Mouse (Mus musculus): ENCODE results near the gene Alg14.
A peak's percentile ranks its signal among the peaks of the same experiment; 100 is the strongest.

Alg14 gene

DNA sequence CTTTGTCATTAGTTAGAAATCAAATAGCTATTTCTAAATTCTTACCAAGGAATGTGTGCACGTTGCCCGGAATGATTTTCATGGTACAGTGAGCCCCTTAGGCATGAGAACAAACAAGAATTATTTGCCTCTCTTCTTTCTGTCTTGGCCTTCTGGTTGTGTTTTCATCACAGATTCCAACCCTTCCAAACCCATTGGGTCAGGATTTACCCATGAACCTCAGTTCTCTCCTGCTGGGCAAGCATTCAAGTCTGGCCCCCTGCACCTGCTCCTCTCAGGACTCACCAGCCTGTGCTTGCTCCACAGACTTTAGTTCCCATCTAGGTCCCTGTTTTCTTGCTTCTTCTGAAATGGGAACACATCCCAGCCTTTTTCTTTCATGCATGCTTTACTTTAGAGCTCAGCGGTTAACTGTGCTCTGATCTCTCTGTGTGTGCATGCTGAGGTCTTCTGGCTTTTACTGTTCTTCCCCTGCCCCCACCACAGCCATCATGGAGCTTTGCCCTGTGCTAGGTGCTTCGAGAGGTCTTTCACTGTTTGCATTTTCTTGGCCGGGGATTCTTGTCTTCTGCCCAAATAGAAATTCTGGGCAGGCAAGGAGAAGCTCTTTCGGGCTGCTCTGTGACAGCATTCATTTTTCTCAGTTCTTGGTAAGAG lies 44.8 kb downstream of the Alg14 start:
- no peak for DNase-seq (ENCODE audit: low read depth, low spot score)

DNA sequence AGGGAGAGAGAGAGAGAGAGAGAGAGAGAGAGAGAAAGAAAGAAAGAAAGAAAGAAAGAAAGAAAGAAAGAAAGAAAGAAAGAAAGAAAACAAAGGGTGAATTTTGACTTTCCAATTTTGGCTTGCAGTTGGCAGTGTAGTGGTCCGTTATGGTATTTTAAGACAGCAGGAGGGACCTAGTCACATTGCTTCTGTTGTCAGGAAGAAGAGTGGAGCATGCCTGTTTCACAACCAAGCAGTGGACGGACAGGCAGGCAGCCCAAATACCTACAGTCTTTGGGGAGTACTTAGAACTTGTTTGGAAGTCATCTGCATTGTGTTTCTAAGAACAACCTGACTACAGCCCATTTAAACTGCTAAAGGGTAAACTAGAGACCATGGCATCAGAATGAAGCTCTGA lies 47.1 kb downstream of the Alg14 start:
- no peak for DNase-seq (ENCODE audit: low read depth, low spot score)

DNA sequence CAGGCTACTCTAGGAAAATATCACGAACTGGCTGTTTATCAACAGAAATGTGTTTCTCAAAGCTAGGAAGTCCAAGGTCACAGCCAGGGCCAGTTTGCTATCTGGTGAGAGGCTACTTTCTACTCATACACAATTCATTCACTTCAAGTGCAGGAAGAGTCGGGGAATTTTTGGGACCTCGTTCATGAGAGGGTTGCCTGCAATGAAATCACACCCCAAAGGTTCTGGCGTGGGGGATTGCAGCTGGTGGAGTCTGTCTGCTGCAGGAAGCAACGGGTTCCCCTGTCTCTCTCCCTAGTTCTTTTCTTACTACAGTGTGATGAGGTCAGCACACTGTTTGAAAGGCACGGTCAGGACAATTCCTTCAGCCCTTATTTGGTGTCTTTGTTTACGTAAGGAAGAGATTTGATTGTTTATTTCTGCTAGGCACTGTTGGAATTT lies 48.8 kb downstream of the Alg14 start:
- DNase-seq (ENCODE audit: low read depth, low spot score) = no peak

DNA sequence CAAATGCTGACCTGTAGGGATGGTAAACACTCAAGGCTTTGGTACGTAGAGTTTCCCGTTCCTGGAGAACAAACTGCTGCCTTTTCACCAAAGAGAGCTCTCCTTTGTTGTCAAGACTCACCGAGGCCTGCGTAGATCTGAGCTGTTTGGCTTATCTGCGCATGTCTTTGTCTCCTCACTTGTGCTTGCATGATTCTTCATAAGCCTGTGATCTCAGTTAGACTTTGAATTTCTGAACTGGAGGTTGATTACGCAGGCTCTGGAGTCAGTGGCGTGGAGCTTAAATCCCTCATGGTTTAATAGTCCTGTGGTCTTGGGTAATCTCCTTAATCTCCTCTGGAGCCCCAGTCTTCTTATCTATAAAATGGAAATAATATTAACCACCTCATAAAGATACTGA lies 51.7 kb downstream of the Alg14 start:
- DNase-seq (ENCODE audit: low read depth, low spot score) = peak; percentile 43

DNA sequence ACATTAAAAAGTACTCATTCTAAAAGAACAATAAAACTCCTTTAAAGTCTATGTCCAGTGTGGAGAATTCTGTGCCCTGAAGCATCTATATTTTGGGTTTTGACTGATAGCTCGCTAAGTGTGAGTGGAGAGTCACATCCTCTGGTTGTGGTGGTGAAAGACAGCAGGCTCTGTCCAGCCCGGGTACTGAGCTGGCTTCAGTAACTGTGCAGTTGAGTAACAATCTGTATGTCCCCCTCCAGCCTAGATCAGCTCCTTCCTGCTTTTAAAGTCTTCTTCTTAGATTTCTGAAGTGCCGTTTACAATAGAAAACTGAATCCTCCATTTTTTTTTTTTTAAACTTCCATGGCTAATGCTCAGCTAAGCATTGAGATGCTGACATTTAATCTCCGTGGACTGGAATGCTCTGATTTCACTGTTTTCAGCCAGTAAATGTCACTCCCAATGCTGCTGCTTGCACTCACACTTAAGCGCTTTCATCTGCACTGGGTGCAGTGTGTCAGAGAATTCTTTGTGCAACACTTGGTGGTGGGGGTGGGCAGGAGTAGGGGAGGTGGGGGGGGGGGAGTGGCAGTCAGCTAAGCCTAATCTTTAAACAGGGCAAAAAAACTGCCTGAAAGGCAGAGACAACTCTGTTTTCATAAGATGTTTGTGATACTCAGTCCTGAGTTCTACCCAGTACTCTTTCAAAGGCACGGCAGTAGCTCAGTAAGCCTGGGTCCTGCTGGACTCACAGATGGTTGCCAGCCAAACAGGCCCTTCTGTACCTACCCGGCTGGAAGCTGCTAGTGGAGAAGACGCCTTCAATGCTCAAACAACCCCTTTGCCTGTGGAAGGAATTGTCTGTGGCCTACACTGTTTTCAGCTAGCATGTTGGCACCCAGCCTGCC lies 52.7 kb downstream of the Alg14 start:
- no peak for DNase-seq (ENCODE audit: low read depth, low spot score)

DNA sequence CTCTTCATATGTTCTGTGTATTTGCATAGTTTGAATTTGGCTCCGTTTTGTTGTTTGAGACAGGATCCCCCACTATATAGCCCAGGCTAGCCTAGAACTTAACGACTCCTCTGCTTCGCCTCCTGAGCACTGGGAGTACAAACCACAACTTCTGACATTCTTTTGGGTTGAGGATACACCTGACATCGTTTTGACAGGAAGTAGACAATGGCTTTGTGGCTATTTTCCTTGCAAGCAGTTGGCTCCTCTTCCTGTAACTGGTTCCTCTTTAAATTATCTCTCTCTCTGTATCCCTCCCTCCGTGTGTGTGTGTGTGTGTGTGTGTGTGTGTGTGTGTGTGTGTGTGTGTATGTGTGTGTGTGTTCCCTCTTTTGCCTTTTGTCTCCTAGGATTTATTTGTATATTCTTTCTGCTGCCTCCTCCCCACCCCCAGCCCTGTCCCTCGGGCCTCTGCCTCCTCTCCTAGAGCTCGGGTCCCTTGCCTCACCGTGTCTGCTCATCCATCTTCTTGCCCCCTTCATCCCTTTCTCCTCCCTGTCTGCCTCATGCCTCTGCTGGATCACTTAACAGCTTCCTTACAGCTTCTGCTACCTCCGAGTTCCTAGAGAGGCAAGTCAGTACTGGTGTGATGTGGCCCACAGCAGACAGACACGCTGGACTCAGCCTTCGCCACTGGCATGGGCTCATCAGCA lies 53.5 kb downstream of the Alg14 start:
- DNase-seq (ENCODE audit: low read depth, low spot score) = peak; percentile 35

DNA sequence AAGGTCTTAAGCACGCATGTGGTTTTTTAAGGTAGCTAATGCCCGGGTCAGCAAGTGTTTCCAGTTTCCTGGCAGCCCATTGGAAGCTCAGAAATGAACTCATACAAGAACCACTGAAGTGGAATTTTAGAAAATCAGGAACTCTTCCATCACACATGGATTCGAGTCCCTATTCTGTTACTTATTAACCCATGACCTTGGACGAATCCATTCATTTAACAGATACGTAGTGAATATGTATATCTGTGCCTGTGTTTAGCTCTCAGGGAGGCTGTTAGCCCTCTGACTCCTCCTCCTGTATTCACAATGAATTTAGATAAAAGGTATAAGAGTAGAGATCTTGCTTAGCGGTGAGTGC lies 54.0 kb downstream of the Alg14 start:
- no peak for DNase-seq (ENCODE audit: low read depth, low spot score)

DNA sequence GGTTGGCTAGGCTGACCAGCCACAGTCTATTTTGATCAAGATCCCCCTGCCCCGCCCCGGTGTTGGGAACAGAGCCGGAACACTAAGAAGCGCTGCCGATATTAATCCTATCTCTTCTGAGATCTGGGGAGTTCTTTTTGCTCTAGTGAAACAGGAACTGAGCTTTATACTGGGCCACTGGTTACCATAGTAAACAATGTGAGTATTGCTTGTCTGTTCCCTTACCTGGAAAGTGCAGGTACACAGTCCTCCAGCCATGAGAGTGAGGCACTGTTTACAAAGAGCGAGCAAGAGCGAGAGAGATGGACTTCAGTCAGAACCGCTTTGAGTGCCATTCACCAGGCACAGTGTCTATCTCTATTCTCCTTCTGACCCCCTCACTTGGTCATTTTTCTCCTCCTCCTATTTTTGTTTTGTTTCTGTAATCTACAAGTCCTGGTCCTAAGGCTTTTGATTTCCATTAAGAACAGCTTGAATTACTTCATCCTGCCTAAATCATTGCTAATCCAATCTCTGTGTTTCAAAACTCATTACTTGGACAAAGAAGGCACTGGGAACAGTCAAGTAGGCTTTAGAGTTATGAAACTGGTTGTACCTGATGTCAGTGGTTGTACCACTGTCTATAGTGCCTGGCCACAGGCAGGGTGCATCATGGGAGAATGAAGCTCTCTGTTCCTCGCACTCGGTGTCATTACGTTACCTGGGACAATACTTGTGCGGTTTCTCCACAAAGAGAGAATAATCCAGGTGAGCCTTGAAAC lies 55.1 kb downstream of the Alg14 start:
- no peak for DNase-seq (ENCODE audit: low read depth, low spot score)

DNA sequence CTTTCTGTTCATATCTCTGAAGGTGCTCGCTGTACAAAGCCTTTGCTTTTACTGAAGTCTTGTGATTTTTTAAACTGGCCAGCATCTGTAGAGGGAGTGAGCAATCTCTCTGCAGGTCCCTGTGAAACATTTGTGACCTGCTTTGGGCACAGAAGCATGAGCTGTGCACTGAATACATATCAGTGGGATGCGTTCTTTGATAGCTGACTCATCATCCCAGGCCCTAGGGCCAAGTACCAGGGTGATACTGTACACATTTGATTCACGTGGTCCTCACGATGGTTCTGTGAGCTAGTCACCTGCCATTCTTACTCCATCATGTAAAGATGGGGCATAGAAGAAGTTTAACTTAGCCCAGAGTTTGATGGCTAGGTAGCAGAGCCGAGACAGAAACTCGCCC lies 57.2 kb downstream of the Alg14 start:
- DNase-seq (ENCODE audit: low read depth, low spot score) = no peak

DNA sequence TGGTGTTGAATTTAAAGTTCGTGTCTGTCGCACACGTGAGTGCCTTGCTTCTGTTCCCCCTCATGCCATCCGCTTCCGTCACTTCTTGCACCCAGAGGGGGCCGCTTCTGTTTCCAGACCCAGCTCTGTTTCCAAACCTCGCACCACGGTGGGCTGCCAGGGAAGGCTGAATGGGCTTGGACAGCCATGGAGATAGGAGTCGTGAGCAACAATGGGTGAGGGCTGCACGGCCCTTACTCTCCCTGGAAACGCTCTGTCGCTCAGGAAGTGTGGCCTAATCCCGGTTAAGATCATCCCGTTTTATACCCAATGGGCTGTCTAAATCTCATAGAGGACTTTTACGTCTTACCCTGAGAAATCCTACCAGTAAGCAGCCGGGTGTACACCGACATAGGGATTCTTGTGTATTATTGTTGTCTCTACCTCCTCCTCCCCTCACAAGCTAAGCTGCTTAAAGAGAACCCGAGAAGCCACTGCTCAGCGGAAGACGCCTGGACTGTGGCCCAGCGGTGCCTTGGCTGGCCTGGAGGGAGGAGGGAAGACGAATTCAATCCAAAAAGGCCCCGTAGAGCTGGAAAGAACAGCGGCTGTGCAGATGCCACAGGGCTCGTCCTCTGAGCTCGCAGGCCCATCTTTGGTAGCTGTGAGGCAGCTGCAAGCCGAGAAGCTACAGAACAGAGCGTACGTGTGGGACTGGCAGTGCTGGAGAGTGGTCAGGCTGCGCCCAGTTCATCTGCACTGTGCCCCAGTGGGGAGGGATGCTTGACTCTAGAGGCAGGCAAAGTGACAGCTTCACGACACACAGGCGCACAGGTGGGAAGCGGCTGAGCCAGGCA lies 58.0 kb downstream of the Alg14 start:
- DNase-seq (ENCODE audit: low read depth, low spot score) = no peak

DNA sequence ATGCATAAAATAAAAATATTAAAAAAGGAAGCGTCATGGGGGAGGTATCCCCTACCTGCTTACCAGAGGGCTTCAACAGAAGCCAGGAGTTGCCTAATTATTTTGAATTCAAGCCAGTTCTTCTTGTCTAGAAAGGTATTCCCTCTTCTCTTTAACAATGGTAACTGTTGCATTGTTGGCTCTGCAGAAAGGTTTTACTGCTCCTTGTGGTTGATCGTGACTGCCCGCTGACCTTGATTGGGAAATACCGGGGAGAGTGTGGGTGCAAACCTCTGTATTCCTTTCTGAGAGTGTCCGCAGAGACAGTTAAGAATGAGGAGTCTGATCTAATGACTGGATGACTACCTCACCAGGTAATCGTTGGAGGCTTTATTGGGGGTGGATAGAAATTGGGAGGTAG lies 59.7 kb downstream of the Alg14 start:
- DNase-seq (ENCODE audit: low read depth, low spot score) = no peak

DNA sequence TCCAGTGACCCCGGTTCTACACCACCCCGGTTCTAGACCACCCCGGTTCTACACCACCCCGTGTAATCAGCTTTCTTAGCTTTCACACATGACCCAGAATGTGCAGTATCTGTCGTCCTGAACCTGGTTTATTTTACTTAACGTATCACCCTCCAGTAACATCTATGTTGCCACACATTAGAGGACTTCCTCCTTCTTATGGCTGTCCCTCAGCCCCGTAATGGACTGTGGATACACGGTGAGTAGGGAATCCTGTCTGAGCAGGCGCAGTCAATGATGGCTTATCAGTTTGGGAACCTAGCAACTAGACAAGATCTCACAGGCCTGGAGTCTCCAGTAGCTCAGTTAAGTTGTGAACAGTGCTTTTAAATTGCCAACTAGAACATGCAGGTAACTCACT lies 62.7 kb downstream of the Alg14 start:
- DNase-seq (ENCODE audit: low read depth, low spot score) = no peak

DNA sequence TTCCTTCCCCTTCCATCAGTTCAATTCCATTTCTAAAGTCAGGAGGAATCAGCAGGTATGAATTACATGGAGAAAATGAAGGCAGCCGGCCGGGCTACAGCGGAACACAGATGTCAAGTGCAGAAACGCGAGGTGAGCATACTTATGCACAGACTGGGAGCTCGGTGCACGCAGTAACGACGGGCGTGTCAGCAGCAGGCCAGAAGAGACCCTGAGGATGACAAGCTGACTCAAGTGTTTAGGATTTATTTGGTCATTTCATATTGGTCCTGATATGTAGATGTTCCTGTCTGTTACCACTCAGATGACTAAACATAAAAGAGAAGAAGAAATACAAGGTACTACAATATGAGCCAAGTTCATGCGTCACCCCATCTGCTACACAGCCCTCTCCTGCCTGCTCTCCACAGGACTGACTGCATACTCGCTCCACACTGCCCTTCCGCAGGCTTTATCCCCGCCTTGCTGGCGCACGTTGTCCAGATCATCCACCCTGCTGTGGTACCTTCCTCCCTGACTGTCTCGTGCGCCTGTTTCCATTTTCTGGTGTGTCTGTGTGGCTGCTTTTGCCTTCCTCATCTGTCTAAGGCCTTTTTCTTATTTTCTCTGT lies 63.4 kb downstream of the Alg14 start:
- DNase-seq (ENCODE audit: low read depth, low spot score) = no peak

DNA sequence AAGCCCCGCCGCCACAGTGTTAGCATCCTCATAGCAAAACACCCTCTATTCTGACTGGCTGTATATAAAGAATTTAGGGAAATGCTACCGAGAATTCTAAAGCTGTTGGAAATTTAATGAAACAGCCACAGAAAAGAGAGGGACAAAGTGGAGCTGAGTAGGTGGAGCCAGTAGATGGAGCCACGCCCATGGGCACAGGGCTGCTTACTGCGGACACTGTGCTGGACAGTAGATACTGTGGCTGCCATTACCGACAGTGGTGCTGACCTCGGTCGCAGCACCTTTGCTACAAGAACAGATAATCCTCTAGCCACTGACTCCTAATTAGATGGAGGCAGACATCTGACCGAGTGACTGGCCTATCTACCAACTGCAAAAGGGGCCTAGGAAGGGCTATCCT lies 64.0 kb downstream of the Alg14 start:
- DNase-seq (ENCODE audit: low read depth, low spot score) = no peak

DNA sequence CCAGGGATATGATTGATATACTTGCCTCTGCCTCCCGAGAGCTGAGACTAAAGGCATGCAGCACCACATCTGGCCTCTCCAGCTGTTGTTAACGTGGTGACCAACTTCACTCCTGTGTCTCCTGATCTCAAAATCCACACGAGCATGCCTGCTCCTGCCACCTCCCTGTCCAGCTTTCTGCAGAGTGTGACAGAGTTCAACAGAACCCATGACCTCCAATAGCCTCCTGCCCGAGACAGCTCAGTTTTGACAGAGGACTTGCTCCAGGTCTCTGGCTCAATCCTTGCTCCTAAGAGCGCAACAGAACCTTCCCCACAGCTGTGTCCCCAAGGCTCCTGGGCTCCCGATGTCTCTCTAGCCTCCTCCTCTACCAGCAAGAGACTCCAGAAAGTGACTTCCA lies 64.5 kb downstream of the Alg14 start:
- DNase-seq (ENCODE audit: low read depth, low spot score) = no peak

DNA sequence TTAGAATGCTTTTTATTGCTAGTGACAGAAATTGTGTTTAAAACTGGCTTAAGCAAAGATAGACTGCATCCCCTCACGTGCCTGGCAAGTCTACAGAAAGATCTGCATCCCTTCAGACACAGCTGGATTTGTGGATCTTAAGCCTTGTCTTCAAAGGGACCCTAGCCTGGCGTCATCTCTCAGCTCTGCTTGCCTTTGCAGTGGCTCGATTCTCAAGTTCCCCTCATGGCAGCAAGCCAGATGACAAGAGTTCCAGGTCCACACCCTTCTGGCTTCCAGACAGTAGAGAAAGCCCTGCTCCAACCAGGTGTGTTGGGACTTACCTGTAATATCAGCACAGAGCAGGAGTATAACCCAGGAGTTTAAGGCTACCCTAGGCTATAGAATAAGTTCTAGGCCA lies 65.5 kb downstream of the Alg14 start:
- DNase-seq (ENCODE audit: low read depth, low spot score) = no peak

DNA sequence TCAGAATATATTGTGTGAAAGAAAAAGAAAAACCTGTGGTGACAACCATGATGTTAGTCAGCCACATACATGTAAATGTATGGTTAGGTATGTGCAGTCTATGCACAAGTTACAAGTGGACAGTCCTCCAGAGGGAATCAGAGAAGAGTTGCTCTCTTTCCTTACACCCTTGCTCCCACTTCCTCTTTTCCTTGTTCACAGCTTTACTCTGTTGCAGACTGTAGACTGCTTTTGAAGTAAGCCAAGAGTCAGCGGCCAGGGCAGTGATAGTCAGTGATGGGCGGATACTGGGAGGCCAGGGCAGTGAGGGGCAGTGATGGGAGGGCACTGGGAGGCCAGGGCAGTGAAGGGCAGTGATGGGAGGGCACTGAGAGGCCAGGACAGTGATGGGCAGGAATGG lies 66.7 kb downstream of the Alg14 start:
- no peak for DNase-seq (ENCODE audit: low read depth, low spot score)

DNA sequence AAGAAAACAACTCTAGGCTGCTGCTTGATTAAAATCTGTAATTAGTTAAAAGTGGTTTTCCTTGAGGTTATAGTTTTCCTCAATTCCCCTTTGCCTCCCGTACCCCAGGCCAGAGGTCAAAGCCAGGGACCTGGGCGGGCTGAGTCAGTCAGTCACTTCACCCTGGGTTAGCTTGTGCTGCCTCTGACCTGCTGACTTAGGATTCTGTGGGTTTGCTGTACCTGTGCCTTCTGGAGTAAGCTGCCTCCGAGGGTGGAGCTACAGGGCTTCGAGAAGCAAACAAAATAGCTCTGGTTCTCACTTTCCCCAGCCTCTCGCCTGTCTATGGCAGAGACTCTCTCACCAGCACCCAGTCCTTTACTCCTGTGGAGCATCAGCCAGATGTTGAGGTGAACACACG lies 67.3 kb downstream of the Alg14 start:
- no peak for DNase-seq (ENCODE audit: low read depth, low spot score)

DNA sequence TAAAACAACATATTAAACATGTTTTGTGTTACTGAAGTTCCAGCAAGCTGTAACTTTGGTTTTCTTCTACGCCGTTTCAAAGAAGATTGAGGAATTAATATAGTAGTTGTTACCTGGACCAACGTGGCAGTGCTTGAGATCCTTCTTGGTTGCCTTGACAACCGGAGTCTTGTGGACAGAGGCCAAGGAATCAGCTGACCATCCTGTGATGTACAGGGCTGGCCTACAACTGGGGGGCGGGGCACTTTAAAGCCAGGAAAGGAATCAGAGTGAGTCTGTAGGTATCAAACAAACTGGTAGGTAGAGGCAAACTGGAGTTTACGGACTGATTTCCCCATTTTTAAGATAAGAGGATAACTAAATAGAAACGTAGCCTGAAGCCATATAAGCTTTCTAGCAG lies 67.7 kb downstream of the Alg14 start:
- DNase-seq (ENCODE audit: low read depth, low spot score) = no peak

DNA sequence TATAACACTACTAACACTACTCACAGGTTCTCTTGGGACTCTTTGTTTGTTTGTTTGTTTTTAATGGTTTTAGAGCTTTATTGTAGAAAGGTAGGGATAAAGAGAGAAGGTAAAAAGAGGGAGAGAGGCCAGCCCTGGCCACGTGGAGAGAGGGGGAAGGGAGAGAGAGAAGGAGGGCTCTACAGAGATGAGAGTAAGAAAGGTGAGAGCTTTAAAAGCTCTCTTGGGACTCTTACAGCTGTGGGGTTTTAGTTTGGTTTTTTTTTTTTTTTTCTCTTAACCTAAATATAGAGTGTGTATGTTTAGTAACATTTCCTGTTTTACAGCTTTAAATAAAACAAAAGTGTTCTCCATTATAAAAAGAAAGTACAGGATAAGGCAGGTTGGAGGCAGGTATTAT lies 70.4 kb downstream of the Alg14 start:
- no peak for DNase-seq (ENCODE audit: low read depth, low spot score)

DNA sequence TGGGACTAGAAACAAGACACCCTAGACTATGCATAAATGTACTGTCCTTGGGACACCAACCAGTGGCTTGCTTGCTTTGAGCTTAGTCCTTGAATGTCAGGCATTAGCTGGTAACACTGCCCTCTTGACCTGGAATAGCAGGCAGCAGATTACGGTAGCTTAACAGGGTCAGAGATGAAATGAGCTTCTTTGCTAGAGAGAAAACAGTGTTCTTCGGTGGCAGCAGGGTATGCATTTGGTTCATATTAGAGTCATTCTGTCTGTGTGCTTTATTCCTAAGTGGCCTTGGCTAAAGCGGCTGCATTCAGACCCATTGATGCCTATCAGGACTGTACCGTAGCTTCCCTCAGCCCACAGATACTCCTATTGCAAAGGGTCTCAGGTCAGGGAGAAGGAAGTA lies 72.8 kb downstream of the Alg14 start:
- DNase-seq (ENCODE audit: low read depth, low spot score) = no peak
